Mouse (Mus musculus): ENCODE results near the gene Nuak1. TPM values are rescaled to one million over a fixed set of nuclear protein-coding genes. Genes with fewer than 3 reads are reported as not detected.

Gene Nuak1
- polyA plus RNA-seq, 1 experiment = 25.9 TPM

DNA sequence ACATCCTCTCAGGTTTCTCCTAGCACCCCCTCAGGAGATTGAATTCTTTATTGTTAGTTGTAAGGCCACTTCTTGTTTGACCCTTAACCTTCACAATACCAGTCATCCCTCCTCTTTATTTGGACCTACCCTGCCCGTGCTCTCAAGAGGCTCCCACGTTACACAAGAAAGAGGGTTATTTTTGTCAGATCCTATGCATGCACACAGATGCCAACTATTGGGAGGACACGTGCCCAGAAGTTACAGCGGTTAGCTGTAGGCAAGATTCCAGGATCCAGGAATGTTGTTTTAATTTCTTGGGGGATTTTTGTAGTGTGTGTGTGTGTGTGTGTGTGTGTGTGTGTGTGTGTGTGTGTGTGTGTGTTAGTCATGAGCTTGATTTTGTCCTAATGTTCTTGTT, 25.1 kb upstream of the Nuak1 start:
- Histone ChIP-seq H3K9me3 (replicated peaks; ENCODE audit: control insufficient read depth, insufficient read depth, low read length, poor library complexity, severe bottlenecking) (no peaks in the 10 kb centered on the region), H3K27ac (ENCODE audit: insufficient read depth, low read length) (no peak overlapping the region), H3K36me3 (ENCODE audit: control insufficient read depth, insufficient read depth, low read length, poor library complexity, severe bottlenecking) (no peaks in the 10 kb centered on the region), H3K4me1 (ENCODE audit: control insufficient read depth, insufficient read depth, low read length) (no peaks in the 10 kb centered on the region), H3K9ac (ENCODE audit: low read depth, poor library complexity, severe bottlenecking) (no peak overlapping the region), H3K27me3 (ENCODE audit: control insufficient read depth, insufficient read depth, low read length, poor library complexity, severe bottlenecking) (no peaks in the 10 kb centered on the region), H3K4me3 (ENCODE audit: low read depth, low read length) (no peak overlapping the region)
- no peak for TF ChIP-seq CTCF (IDR thresholded peaks at IDR 0.05; ENCODE audit: low read depth, low read length)
- TF ChIP-seq POLR2A (IDR thresholded peaks at IDR 0.05; ENCODE audit: insufficient read depth, low read length) = no peak
- TF ChIP-seq EP300 (IDR thresholded peaks at IDR 0.05; ENCODE audit: insufficient read depth, low read depth, low read length) = no peak

DNA sequence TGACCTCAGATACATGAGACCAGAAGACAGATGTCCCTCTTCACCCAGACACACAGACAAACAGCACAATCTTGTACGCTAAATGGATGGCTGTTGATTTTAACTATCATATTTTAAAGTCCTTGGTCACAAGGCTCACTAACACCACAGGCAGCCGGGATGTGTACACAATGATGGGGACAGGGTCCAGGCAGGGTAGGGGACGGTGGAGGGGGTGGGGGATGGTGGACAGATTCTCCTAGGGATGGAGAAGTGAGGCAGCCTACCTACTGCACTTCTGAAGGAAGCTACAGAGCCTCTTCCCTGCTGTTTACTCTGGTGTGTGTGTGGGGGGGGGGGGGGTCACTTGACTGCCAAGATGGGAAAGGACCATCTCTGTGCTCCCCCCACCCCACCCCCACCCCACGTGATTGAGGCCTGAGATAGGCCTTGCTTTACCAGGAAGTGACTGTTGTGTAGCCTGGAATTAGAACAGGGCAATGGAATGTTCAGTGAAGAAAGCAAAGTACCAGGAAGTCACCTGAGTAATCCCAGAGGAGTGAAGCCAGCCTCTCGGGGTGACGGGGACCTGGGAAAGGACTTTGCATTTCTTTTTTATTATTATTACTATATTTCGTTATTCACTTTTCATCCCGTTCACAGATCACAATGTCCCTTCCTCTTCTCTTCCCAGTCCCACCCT, 20.2 kb upstream of the Nuak1 start:
- Histone ChIP-seq H3K27ac (ENCODE audit: insufficient read depth, low read length) (no peak overlapping the region), H3K27me3 (ENCODE audit: control insufficient read depth, insufficient read depth, low read length, poor library complexity, severe bottlenecking) (no peaks in the 10 kb centered on the region), H3K4me3 (ENCODE audit: low read depth, low read length) (no peak overlapping the region), H3K9ac (ENCODE audit: low read depth, poor library complexity, severe bottlenecking) (no peak overlapping the region), H3K36me3 (ENCODE audit: control insufficient read depth, insufficient read depth, low read length, poor library complexity, severe bottlenecking) (no peaks in the 10 kb centered on the region), H3K9me3 (replicated peaks; ENCODE audit: control insufficient read depth, insufficient read depth, low read length, poor library complexity, severe bottlenecking) (no peaks in the 10 kb centered on the region), H3K4me1 (ENCODE audit: control insufficient read depth, insufficient read depth, low read length) (no peaks in the 10 kb centered on the region)
- TF ChIP-seq EP300 (IDR thresholded peaks at IDR 0.05; ENCODE audit: insufficient read depth, low read depth, low read length) = no peak
- no peak for TF ChIP-seq POLR2A (IDR thresholded peaks at IDR 0.05; ENCODE audit: insufficient read depth, low read length)
- TF ChIP-seq CTCF (IDR thresholded peaks at IDR 0.05; ENCODE audit: low read depth, low read length) = no peak

DNA sequence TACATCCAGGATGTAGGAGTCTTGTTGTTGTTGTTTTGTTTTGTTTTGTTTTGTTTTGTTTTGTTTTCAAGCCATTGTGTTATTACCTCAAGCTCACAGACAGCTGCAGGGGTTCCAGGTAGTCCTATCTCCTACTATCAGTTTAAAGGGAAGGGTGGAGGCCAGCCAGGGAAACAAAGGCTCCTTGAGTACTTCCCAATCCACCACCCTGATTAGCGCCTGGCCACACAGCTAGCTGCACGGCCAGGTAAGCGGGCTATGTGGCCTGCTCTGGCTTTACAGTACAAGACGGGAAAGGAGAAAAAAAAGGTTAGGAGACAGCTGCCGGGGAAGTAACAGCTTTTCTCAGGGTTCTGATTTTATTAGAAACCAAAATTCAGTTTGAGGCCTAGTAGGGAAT, 17.7 kb upstream of the Nuak1 start:
- no peaks in the 10 kb centered on the region for H3K9me3 ChIP-seq (replicated peaks; ENCODE audit: control insufficient read depth, insufficient read depth, low read length, poor library complexity, severe bottlenecking)
- TF ChIP-seq POLR2A (IDR thresholded peaks at IDR 0.05; ENCODE audit: insufficient read depth, low read length) = no peak
- peak; percentile 73; the same call in 1 of the 2 replicates for TF ChIP-seq EP300 (IDR thresholded peaks at IDR 0.05; ENCODE audit: insufficient read depth, low read depth, low read length)
- no peak for TF ChIP-seq CTCF (IDR thresholded peaks at IDR 0.05; ENCODE audit: low read depth, low read length)
- no peaks in the 10 kb centered on the region for H3K4me1 ChIP-seq (ENCODE audit: control insufficient read depth, insufficient read depth, low read length)
- no peak overlapping the region for H3K4me3 ChIP-seq (ENCODE audit: low read depth, low read length)
- peak overlapping the region; percentile 34; the same call in 1 of the 2 replicates for H3K27ac ChIP-seq (ENCODE audit: insufficient read depth, low read length)
- H3K36me3 ChIP-seq (ENCODE audit: control insufficient read depth, insufficient read depth, low read length, poor library complexity, severe bottlenecking) = no peaks in the 10 kb centered on the region
- no peak overlapping the region for H3K9ac ChIP-seq (ENCODE audit: low read depth, poor library complexity, severe bottlenecking)
- no peaks in the 10 kb centered on the region for H3K27me3 ChIP-seq (ENCODE audit: control insufficient read depth, insufficient read depth, low read length, poor library complexity, severe bottlenecking)

DNA sequence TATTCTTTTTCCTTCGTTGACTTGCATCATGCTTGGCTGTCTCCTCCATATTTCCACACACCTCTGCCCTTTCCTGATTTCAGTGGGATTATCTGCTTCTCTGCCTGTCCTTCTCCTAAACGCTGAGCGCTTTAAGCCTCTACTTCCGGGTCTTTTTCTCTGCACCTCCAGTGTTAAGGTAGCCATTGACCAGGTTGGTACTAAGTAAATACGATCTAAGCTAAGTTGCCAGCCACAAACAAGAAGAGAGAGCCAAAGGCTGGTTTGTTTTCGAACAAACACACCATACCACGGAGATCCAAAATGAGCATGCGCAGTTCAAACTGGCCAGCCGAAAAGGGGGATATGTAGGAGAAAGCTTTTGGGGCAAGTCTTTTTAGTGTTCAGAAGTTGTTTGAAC, 17.1 kb upstream of the Nuak1 start:
- H3K9me3 ChIP-seq (replicated peaks; ENCODE audit: control insufficient read depth, insufficient read depth, low read length, poor library complexity, severe bottlenecking) = no peaks in the 10 kb centered on the region
- no peak overlapping the region for H3K4me3 ChIP-seq (ENCODE audit: low read depth, low read length)
- no peaks in the 10 kb centered on the region for H3K27me3 ChIP-seq (ENCODE audit: control insufficient read depth, insufficient read depth, low read length, poor library complexity, severe bottlenecking)
- TF ChIP-seq POLR2A (IDR thresholded peaks at IDR 0.05; ENCODE audit: insufficient read depth, low read length) (no peak), CTCF (IDR thresholded peaks at IDR 0.05; ENCODE audit: low read depth, low read length) (no peak), EP300 (IDR thresholded peaks at IDR 0.05; ENCODE audit: insufficient read depth, low read depth, low read length) (no peak)
- no peaks in the 10 kb centered on the region for H3K4me1 ChIP-seq (ENCODE audit: control insufficient read depth, insufficient read depth, low read length)
- H3K9ac ChIP-seq (ENCODE audit: low read depth, poor library complexity, severe bottlenecking) = no peak overlapping the region
- H3K36me3 ChIP-seq (ENCODE audit: control insufficient read depth, insufficient read depth, low read length, poor library complexity, severe bottlenecking) = no peaks in the 10 kb centered on the region
- peak overlapping the region; percentile 56 for H3K27ac ChIP-seq (ENCODE audit: insufficient read depth, low read length)

DNA sequence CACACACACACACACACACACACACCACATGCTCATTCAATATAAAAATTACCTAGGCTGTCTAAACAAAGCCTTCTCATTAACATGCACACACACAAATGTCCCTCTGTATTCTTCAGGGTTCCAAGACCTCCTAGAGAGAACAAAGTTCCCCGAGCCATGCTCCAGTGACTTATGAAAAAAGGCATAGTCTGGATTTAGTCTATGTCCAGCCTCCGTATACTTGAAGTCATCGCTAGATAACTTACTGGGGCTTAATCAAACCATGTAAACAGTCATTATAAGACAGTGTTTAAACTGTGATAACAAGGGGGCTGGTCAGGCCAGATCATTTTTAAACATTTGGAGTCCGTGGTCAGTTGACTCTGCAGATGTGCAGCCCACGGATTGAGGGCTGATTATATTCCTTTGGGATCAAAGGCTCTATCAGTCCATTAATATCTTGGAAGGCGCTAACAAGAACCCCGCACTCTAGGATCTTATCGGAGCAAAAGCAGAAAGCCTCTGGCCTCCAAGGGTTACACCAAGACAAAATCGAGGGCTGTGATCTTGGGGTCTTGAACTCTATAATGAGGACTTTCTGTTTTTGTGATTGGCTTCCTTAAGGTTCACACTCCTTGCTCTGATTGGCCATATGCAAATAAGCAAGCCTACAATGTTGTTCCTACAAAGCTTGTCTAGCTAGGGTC, 16.4 kb upstream of the Nuak1 start:
- H3K9ac ChIP-seq (ENCODE audit: low read depth, poor library complexity, severe bottlenecking) = no peak overlapping the region
- H3K27me3 ChIP-seq (ENCODE audit: control insufficient read depth, insufficient read depth, low read length, poor library complexity, severe bottlenecking) = no peaks in the 10 kb centered on the region
- no peaks in the 10 kb centered on the region for H3K36me3 ChIP-seq (ENCODE audit: control insufficient read depth, insufficient read depth, low read length, poor library complexity, severe bottlenecking)
- no peaks in the 10 kb centered on the region for H3K4me1 ChIP-seq (ENCODE audit: control insufficient read depth, insufficient read depth, low read length)
- no peaks in the 10 kb centered on the region for H3K9me3 ChIP-seq (replicated peaks; ENCODE audit: control insufficient read depth, insufficient read depth, low read length, poor library complexity, severe bottlenecking)
- H3K4me3 ChIP-seq (ENCODE audit: low read depth, low read length) = no peak overlapping the region
- peak overlapping the region; percentile 56 for H3K27ac ChIP-seq (ENCODE audit: insufficient read depth, low read length)
- TF ChIP-seq POLR2A (IDR thresholded peaks at IDR 0.05; ENCODE audit: insufficient read depth, low read length) = no peak
- no peak for TF ChIP-seq EP300 (IDR thresholded peaks at IDR 0.05; ENCODE audit: insufficient read depth, low read depth, low read length)
- TF ChIP-seq CTCF (IDR thresholded peaks at IDR 0.05; ENCODE audit: low read depth, low read length) = no peak

DNA sequence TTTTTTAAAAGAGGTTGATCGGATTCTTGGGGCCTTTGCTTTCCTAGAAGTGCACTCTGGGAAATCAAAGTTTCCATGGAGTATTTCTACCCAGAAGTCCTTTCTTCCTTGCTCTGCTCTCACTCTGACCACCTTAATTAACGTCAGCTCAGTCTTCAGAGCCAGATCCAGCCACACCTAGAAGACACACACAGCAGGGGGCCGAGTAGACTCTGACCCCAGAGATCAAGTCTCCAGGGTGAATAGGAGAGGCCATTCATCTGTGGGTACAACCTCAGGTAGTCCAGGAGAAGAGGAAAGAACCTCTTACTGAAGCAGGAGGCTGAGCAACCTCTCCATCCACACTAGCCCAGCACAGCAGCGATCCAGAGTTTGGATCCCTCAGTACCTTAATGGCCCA, 11.5 kb upstream of the Nuak1 start:
- TF ChIP-seq EP300 (IDR thresholded peaks at IDR 0.05; ENCODE audit: insufficient read depth, low read depth, low read length) = no peak
- TF ChIP-seq POLR2A (IDR thresholded peaks at IDR 0.05; ENCODE audit: insufficient read depth, low read length) = no peak
- Histone ChIP-seq H3K4me3 (ENCODE audit: low read depth, low read length) (no peak overlapping the region), H3K9ac (ENCODE audit: low read depth, poor library complexity, severe bottlenecking) (no peak overlapping the region), H3K4me1 (ENCODE audit: control insufficient read depth, insufficient read depth, low read length) (peaks cover 3% of the 10 kb centered on the region), H3K27me3 (ENCODE audit: control insufficient read depth, insufficient read depth, low read length, poor library complexity, severe bottlenecking) (no peaks in the 10 kb centered on the region), H3K27ac (ENCODE audit: insufficient read depth, low read length) (no peak overlapping the region), H3K9me3 (replicated peaks; ENCODE audit: control insufficient read depth, insufficient read depth, low read length, poor library complexity, severe bottlenecking) (no peaks in the 10 kb centered on the region), H3K36me3 (ENCODE audit: control insufficient read depth, insufficient read depth, low read length, poor library complexity, severe bottlenecking) (no peaks in the 10 kb centered on the region)

Data from ES-Bruce4 (cell line).